Mouse (Mus musculus) thymus, adult 2 months (tissue): ENCODE measurements around the gene Ugt1a6a.

Experiments used
- CTCF ChIP-seq: fragments of 200-500 bp; IDR thresholded peaks from 2 replicates; pipeline ENCODE4 v1.5.1; 2012; ENCODE audit warnings: mild to moderate bottlenecking, control low read depth, low read length, moderate library complexity, borderline replicate concordance; ENCODE audit not compliant: control insufficient read depth, poor library complexity, insufficient read depth; ENCODE audit errors: extremely low read depth
- POLR2A ChIP-seq: fragments of 200-500 bp; IDR thresholded peaks from 2 replicates; pipeline ENCODE4 v1.6.1; 2012; ENCODE audit warnings: mild to moderate bottlenecking, low read length, control low read depth, moderate library complexity; ENCODE audit not compliant: control insufficient read depth, poor library complexity, insufficient read depth; ENCODE audit errors: extremely low read depth

- no peak for TF ChIP-seq CTCF
- no peak for TF ChIP-seq POLR2A
These were observed 115.4 kb downstream of the Ugt1a6a start for GRCm38 (mm10) chr1:88250023-88250422.
